ENCODE assay signal across 15 mouse cellular contexts in the genomic region with DNA sequence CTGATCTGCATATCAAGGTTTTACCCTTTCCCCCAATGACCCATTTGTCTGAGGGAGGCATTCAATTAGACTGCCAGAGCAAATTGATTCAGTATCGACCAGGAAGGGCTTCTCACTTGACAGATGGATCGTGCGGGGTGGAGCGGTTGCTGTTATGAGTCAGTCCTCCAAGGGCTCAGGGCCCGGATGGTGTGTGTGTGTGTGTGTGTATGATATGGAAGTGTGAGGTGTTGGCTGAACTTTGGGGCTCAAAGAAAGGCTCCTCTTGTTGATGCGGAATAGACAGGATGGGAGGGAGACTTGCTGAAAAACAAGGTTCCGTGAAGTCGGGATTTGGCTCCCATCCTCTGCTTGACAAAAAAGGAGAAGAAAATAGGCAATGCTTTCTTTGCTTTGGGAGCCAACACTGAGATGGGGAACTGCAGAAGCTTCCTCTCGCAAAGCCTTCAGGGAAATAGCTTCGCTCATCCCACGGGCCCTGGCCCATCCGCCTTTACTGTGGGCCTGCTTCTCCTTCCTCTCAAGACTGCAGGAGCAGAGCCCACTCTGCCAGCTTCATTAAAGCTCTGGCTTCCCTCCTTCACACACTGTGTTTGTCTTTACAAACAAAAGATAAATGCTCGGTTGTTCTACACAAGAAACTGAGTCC. TPM values are rescaled to one million over a fixed set of nuclear protein-coding genes. Genes with fewer than 3 reads are reported as not detected.
DNase-seq lines count a peak whose midpoint lies in the region; ATAC-seq and TF ChIP-seq lines count a peak whose summit lies in the region.
"Had no signal": no experiment of that assay in that cellular context is flagged by ENCODE, and none has a peak within 500 bp of the region (broad histone marks: within the 10 kb centered on the region; RNA-seq: fewer than 3 reads in every experiment).

No protein-coding gene starts in this region.

- no peak overlapping the region for H3K9ac ChIP-seq in hindbrain, embryonic 12.5 days
- no peak overlapping the region for H3K9ac ChIP-seq in hindbrain, postnatal 0 days (replicated peaks; ENCODE audit: low read length)
- H3K9ac ChIP-seq in kidney, embryonic 16.5 days (replicated peaks; ENCODE audit: low read length) = no peak overlapping the region
- H3K9ac ChIP-seq: heart, embryonic 12.5 days; hindbrain, embryonic 15.5 days; liver, embryonic 14.5 days had no signal

- H3K27me3 ChIP-seq in hindbrain, embryonic 12.5 days = no peaks in the 10 kb centered on the region
- H3K27me3 ChIP-seq in hindbrain, postnatal 0 days (ENCODE audit: insufficient read depth, low read length) = no peaks in the 10 kb centered on the region
- peaks cover 2% of the 10 kb centered on the region; the same call in 1 of the 2 replicates for H3K27me3 ChIP-seq in kidney, embryonic 16.5 days (ENCODE audit: insufficient read depth, low read length)
- H3K27me3 ChIP-seq: CH12.LX; heart, embryonic 12.5 days; hindbrain, embryonic 15.5 days had no signal

- H3K36me3 ChIP-seq in hindbrain, embryonic 12.5 days = no peaks in the 10 kb centered on the region
- no peaks in the 10 kb centered on the region for H3K36me3 ChIP-seq in hindbrain, postnatal 0 days (ENCODE audit: insufficient read depth, low read length)
- no peaks in the 10 kb centered on the region for H3K36me3 ChIP-seq in kidney, embryonic 16.5 days (ENCODE audit: insufficient read depth, low read length)
- H3K36me3 ChIP-seq: heart, embryonic 12.5 days; hindbrain, embryonic 15.5 days had no signal

- TF ChIP-seq CTCF in hindbrain, postnatal 0 days (IDR thresholded peaks at IDR 0.05; ENCODE audit: low read depth) = no peak
- no peak for TF ChIP-seq CTCF in brain, embryonic 14.5 days (IDR thresholded peaks at IDR 0.05; ENCODE audit: borderline replicate concordance, extremely low read depth, insufficient read depth, insufficient read length)

- TF ChIP-seq POLR2A in brain, embryonic 14.5 days (IDR thresholded peaks at IDR 0.05; ENCODE audit: borderline replicate concordance, extremely low read depth, insufficient read depth, insufficient read length, poor library complexity, severe bottlenecking) = no peak

- DNase-seq in hindbrain, postnatal 0 days (ENCODE audit: low spot score) = no peak
- DNase-seq in brain, adult 2 months (ENCODE audit: low read depth, low spot score) = peak; percentile 65
- DNase-seq in brain, embryonic 14.5 days (ENCODE audit: low read depth) = peak; percentile 72
- peak; percentile 21 for DNase-seq in layer of hippocampus, postnatal 36 days
- DNase-seq in cerebellum, adult 11-12 months = no peak
- no peak for DNase-seq in testis, postnatal 10 days (ENCODE audit: low spot score)
- DNase-seq: gastrocnemius, postnatal 10 days; kidney, adult 9 months; thymus, adult 18-20 months had no signal

- no peaks in the 10 kb centered on the region for H3K9me3 ChIP-seq in hindbrain, embryonic 12.5 days (replicated peaks)
- H3K9me3 ChIP-seq in hindbrain, postnatal 0 days (ENCODE audit: low read length) = no peaks in the 10 kb centered on the region
- no peaks in the 10 kb centered on the region for H3K9me3 ChIP-seq in kidney, embryonic 16.5 days (ENCODE audit: low read length)
- H3K9me3 ChIP-seq: heart, embryonic 12.5 days; hindbrain, embryonic 15.5 days had no signal

- no peak overlapping the region for H3K4me2 ChIP-seq in hindbrain, embryonic 12.5 days (replicated peaks)
- no peak overlapping the region for H3K4me2 ChIP-seq in hindbrain, postnatal 0 days (ENCODE audit: low read depth, low read length)
- no peak overlapping the region for H3K4me2 ChIP-seq in kidney, embryonic 16.5 days (replicated peaks; ENCODE audit: low read depth, low read length)
- H3K4me2 ChIP-seq: heart, embryonic 12.5 days; hindbrain, embryonic 15.5 days had no signal

- H3K4me1 ChIP-seq in hindbrain, embryonic 12.5 days = peaks cover 8% of the 10 kb centered on the region
- H3K4me1 ChIP-seq in hindbrain, postnatal 0 days (ENCODE audit: insufficient read depth, low read length) = no peaks in the 10 kb centered on the region
- H3K4me1 ChIP-seq in kidney, embryonic 16.5 days (ENCODE audit: insufficient read depth, low read length) = no peaks in the 10 kb centered on the region
- H3K4me1 ChIP-seq: hindbrain, embryonic 15.5 days had no signal

- peak; percentile 55 for ATAC-seq in hindbrain, embryonic 12.5 days (ENCODE audit: low FRiP score)
- ATAC-seq in hindbrain, postnatal 0 days = no peak
- ATAC-seq in kidney, embryonic 16.5 days (ENCODE audit: low FRiP score, low TSS enrichment) = no peak

- peak overlapping the region; percentile 57; the same call in 1 of the 2 replicates for H3K27ac ChIP-seq in hindbrain, embryonic 12.5 days
- no peak overlapping the region for H3K27ac ChIP-seq in hindbrain, postnatal 0 days
- H3K27ac ChIP-seq in kidney, embryonic 16.5 days (ENCODE audit: low read length) = no peak overlapping the region
- H3K27ac ChIP-seq: hindbrain, embryonic 15.5 days; liver, embryonic 14.5 days had no signal

- 70% methylated on average over 13 of the region's 13 CpGs for WGBS in hindbrain, embryonic 12.5 days
- WGBS in hindbrain, postnatal 0 days = 65% methylated on average over 13 of the region's 13 CpGs
- WGBS in kidney, embryonic 16.5 days = 86% methylated on average over 13 of the region's 13 CpGs

- no peak overlapping the region for H3K4me3 ChIP-seq in hindbrain, embryonic 12.5 days
- H3K4me3 ChIP-seq in hindbrain, postnatal 0 days (ENCODE audit: low read length) = no peak overlapping the region
- H3K4me3 ChIP-seq in kidney, embryonic 16.5 days (ENCODE audit: low read length) = no peak overlapping the region
- H3K4me3 ChIP-seq: heart, embryonic 12.5 days; hindbrain, embryonic 15.5 days had no signal

RNA-seq across cellular contexts. Expression of a gene that starts 34.0 kb away (rescaled TPM):
- polyA plus RNA-seq in hindbrain, embryonic 12.5 days (2016; fragmentation: Nextera tagmentation; extraction: Ambion mirVana) = 25.9 and 30.5 TPM in 2 replicates
- 34.8 and 39.9 TPM in 2 replicates for total RNA-seq in hindbrain, postnatal 0 days (2014; rRNA removed)
- polyA plus RNA-seq in hindbrain, postnatal 0 days (2015; fragmentation: Nextera tagmentation; extraction: Ambion mirVana) = 31.1 and 32.0 TPM in 2 replicates
- polyA plus RNA-seq in brain, embryonic 14.5 days (2012; rRNA removed) = 37.4 and 42.7 TPM in 2 replicates
- total RNA-seq in layer of hippocampus, postnatal 36 days (2021) = 10 to 100 TPM; 12.4 to 13.1 TPM
- 7.8 and 9.4 TPM in 2 replicates for polyA plus RNA-seq in kidney, embryonic 16.5 days (2015; fragmentation: Nextera tagmentation; extraction: Ambion mirVana)

Comparison
In these comparisons a context has a peak if more than half of its experiments do, and no peak if none do; other contexts are left out.
1. DNase-seq: peak in brain, adult 2 months (single experiment), brain, embryonic 14.5 days (single experiment) and layer of hippocampus, postnatal 36 days (2 of 2); none in hindbrain, postnatal 0 days (single experiment), cerebellum, adult 11-12 months (single experiment) and testis, postnatal 10 days (single experiment).